Mouse (Mus musculus) spleen, adult 2 months (tissue): ENCODE measurements at regions not wholly inside any gene's neighbourhood (a gene's known extent, or its start where the extent isn't known, plus 50 kb on each side); places are given as distances from the start of the nearest gene placed in this dataset.

Source experiments
- CTCF ChIP-seq: fragments of 200-500 bp; IDR thresholded peaks from 2 replicates; pipeline ENCODE4 v1.5.1; 2011; ENCODE audit warnings: mild to moderate bottlenecking, inconsistent platforms; ENCODE audit not compliant: insufficient read depth, insufficient read length, insufficient replicate concordance; ENCODE audit errors: extremely low read depth
- POLR2A ChIP-seq: fragments of 200-500 bp; IDR thresholded peaks from 2 replicates; pipeline ENCODE4 v1.6.1; 2011; ENCODE audit warnings: low read depth, low read length, inconsistent platforms

DNA sequence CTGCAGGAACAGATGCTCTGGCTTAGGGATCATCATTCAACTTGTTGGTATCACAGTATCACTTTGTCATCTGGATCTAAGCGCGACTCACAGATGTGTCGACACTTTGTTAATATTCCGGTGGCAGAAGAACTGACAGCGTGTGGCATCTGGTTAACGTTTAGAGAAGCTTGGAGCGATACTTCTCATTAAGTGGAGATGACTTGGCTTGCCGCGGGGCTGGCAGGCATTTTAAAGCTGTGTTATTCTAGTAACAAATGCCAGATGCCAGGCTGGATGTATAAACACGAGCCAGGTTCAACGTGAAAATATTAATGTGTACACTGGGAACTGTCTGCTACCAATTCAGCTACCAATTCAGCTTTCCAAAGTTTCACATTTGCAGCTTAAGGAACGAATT, 430.3 kb upstream of the Dab2 start:
- TF ChIP-seq POLR2A (no peak), CTCF (no peak)
